Mouse (Mus musculus): ENCODE measurements at regions not wholly inside any gene's neighbourhood (a gene's known extent, or its start where the extent isn't known, plus 50 kb on each side); places are given as distances from the start of the nearest gene placed in this dataset.
"Not testable (repeated sequence)": the region's sequence is repeated elsewhere in the genome, so short reads cannot be mapped to it uniquely, and the experiment has no call there.

DNA sequence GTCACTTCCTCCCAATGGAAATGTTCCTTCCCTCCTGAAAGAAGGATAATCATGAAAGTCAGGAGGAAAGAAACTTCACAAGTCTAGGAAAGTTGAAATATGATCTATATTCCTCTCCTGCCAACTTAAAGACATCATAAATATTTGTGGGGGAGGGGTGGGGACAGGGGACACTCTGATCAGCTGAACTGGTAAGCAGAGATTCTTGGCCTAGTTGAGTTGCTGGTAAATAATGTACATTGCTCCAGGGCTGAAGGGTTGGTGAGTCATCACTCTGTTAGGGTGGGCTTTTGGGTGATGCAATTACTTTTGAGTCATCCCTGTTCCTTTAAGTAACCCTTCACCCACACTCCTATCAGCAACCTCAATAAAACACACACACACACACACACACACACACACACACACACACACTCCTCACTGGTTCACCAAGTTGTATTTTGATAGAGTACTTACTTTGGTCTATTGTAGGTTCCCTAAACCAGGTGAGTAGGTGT, 56.0 kb downstream of the Ccdc71l start:
- no peak for DNase-seq (ENCODE audit: low read depth, low spot score)

- DNase-seq (ENCODE audit: low read depth, low spot score): no peak
These were observed 56.6 kb downstream of the Ccdc71l start for GRCm38 (mm10) chr12:32435126-32435525.

DNA sequence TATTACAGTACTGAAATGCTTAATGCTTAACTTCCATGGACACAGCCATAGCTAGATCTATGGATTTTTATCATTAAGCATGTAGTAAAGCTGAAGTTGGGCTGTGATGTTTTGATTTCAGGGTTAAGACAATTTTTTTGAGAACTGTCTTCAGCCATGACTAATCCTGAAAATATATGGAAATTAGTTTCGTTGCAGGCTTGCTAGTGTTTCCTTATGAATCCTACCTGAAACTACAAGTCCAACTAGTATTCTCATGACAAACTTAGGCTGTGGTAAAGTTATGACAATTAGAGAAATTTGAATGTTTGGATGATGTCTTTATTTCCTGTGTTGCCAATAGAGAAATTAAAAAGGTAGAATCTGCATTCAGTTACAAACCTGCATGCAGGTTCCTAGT, 59.7 kb downstream of the Ccdc71l start:
- DNase-seq (ENCODE audit: low read depth, low spot score): no peak

GRCm38 (mm10) chr12:32444770-32445169, 66.3 kb downstream of the Ccdc71l start:
- no peak for DNase-seq (ENCODE audit: low read depth, low spot score)

DNA sequence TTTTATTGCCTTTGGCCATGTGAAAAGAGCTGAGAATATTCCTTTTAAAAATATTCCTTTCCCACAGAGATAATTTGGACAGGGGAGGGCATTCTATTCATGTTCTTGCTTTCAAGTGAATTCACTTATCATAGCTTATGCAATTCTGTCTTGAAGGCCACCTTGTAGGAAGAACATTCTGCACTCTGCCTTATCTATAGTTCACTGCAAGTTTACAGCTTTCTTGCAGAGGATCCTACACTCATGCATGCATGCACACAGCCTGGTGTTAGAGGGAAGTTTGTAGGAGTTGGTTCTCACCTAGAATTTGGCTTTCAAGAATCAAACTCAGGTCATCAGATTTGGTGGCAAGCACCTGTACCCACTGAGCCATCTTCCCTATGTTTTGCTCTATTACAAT, 67.4 kb downstream of the Ccdc71l start:
- DNase-seq (ENCODE audit: low read depth, low spot score): no peak

GRCm38 (mm10) chr12:32449373-32449772, 70.9 kb downstream of the Ccdc71l start:
- DNase-seq (ENCODE audit: low read depth, low spot score): no peak

GRCm38 (mm10) chr12:32451226-32451625, 72.7 kb downstream of the Ccdc71l start:
- no peak for DNase-seq (ENCODE audit: low read depth, low spot score)

- no peak for DNase-seq (ENCODE audit: low read depth, low spot score)
These were observed 76.3 kb downstream of the Ccdc71l start for GRCm38 (mm10) chr12:32454794-32455193.

- not testable (repeated sequence) for DNase-seq (ENCODE audit: low read depth, low spot score)
These were observed 76.7 kb downstream of the Ccdc71l start for GRCm38 (mm10) chr12:32455231-32455630.

- DNase-seq (ENCODE audit: low read depth, low spot score): no peak
These were observed 77.4 kb downstream of the Ccdc71l start for GRCm38 (mm10) chr12:32455913-32456312.

DNA sequence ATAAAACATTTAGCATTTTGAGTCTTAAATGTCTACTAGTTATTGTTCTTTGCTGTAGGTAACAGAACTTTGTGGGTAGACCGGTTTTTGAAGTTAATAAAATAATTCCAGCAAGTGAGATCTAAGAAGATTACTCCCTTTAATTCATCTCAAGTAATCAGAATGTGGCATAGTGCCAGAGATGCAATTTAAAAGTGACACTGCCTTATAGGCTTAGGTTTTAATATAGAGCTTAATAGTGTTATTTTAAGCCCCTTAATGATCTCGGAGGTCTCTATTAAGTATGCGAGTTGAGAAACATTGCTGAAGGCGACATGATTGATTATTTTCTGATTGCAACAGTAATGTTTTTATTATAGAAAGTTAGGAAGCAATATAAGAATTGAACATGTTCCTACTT, 78.3 kb downstream of the Ccdc71l start:
- no peak for DNase-seq (ENCODE audit: low read depth, low spot score)

- DNase-seq (ENCODE audit: low read depth, low spot score): no peak
These were observed 79.9 kb downstream of the Ccdc71l start for GRCm38 (mm10) chr12:32458386-32458785.

- no peak for DNase-seq (ENCODE audit: low read depth, low spot score)
These were observed 82.0 kb downstream of the Ccdc71l start for GRCm38 (mm10) chr12:32460330-32460998.

GRCm38 (mm10) chr12:32465371-32465770, 86.9 kb downstream of the Ccdc71l start:
- DNase-seq (ENCODE audit: low read depth, low spot score): no peak

DNA sequence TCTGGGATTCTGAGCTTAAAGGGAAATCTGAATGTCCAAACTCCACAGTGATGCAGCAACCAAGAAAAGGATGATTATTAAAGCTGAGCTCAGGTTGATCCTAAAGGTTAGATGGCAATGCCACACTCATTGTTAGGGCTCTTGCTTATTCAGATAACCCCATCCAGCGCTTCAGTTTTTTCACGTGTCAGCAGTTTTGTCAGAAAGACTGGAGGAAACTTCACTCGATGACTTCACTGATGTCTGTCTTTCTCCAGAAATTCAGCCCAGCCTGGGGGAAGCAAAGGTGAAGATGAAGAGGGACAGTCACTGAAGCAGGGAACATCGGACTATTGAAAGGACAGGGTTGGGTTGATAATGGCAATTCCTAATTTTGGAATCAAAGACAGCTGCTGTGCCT, 91.4 kb downstream of the Ccdc71l start:
- DNase-seq (ENCODE audit: low read depth, low spot score): no peak

- no peak for DNase-seq (ENCODE audit: low read depth, low spot score)
These were observed 100.9 kb downstream of the Ccdc71l start for GRCm38 (mm10) chr12:32479451-32479850.

DNA sequence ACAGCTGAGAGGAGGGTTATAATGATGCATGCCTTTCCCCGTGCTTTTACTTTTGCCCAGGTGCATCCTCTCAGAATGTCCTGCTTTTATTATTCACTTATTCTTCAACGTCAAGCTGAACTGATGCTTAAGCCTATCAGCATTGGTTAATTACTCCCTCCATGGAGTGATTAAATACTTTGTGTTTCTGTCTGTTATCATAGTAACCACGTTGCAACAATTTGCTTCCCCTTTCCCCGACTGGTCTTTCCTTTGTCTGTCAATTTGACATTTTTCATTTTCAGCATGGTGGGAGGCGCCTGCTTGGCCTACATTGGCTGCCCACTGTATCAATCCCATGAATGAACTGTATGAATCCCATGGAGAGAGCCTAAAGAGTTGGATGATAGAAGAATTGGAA, 101.8 kb downstream of the Ccdc71l start:
- DNase-seq (ENCODE audit: low read depth, low spot score): no peak

- no peak for DNase-seq (ENCODE audit: low read depth, low spot score)
These were observed 102.5 kb downstream of the Ccdc71l start for GRCm38 (mm10) chr12:32481051-32481450.

- DNase-seq (ENCODE audit: low read depth, low spot score): no peak
These were observed 103.8 kb downstream of the Ccdc71l start for GRCm38 (mm10) chr12:32482343-32482742.

GRCm38 (mm10) chr12:32482777-32483176, 104.3 kb downstream of the Ccdc71l start:
- DNase-seq (ENCODE audit: low read depth, low spot score): no peak

DNA sequence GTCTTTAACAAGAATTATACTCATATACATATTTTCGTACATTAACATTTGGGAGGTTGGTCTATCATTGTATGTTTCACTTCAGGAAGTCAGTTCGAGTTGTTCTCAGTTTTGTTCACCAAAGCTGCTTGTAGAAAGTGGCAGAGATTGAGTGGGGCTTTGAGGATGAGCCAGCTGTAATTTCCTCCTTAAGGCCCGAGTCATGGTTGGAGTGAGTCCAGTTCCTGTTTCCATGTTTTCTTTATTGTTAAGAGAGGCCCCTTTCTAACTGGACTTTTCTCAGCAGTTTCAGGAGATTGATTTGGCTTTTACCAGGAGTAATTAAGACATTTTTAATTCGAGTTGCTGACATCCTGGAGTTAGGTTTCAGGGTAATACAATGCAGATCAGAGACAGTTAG, 107.7 kb downstream of the Ccdc71l start:
- DNase-seq (ENCODE audit: low read depth, low spot score): no peak

DNA sequence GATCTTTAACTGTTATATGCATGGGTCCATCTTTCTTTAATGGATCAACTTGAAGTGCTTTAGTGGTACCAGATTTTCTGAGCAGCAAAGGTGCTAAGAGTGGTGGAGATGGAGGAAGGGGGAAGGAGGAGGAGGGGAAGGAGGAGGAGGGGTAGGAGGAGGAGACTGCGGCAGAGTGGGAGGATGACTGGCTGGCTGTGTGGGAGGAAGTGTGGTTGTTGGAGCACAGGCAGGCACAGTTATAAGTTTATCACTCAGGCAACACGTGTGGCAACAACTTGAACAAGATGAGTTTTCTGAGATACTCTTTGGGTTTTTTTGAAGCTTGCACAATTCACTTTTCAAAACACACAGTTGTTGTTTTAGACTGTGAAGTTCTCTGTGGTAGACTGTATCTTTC, 108.2 kb downstream of the Ccdc71l start:
- peak; percentile 32 for DNase-seq (ENCODE audit: low read depth, low spot score)

GRCm38 (mm10) chr12:32487883-32488577, 109.5 kb downstream of the Ccdc71l start:
- no peak for DNase-seq (ENCODE audit: low read depth, low spot score)

Measured in CD4-positive, CD25-positive, alpha-beta regulatory T cell, adult 2 months (primary cell).